ENCODE assay signal across 1 mouse cellular context in genomic region chr9:45522866-45523265, GRCm38 (mm10).
TF ChIP-seq lines count a peak whose summit lies in the region.

No protein-coding gene starts in this region.

TF ChIP-seq in CH12.LX, 34 proteins besides CTCF, POLR2A, EP300 and RAD21 (continued from another document):
- TF ChIP-seq UBTF (IDR thresholded peaks at IDR 0.05; ENCODE audit: low read depth, low read length), result no peak
TF ChIP-seq in CH12.LX: peak in this region for 9.
